Mouse (Mus musculus): ENCODE data around the gene 2210017I01Rik.

2210017I01Rik gene

DNA sequence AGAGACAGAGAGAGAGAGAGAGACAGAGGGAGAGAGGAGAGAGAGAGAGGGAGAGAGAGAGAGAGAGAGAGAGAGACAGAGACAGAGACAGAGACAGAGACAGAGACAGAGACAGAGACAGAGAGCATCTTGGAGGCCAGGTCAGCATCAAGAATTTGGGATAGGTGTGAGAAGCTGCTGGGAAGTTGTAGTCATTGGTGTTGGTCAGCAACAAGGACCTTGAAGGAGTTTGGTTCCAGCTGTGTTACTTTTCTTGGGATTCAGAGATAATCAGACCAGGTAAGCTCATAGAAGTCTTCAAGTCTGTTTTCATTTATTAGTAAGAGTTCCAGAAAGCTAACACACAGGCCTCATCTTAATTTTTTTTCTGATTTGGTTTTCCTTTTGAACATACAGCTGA is at the start of gene 2210017I01Rik:
2210017I01Rik (minus strand) TSS at position 101 of the 400 bp plus-strand sequence.
- DNase-seq (ENCODE audit: low spot score) = no peak

DNA sequence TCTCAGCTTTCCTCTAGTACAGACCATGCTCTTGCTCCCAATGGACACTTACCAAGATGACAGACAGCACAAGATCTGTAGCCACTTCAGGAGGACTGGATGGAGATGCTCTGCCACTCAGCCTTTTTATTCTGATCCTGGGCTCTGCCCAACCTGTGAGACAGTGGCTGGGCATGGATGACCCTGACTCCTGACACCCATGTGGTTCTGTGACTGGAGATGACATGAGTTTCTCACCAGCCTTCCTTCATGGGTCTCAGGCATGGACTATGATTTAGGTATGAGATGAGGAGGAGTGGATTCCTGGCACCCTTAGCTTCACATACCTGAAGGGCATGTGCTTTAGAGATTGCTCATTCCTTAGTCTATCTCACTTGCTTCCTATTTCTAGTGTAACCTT is 49.5 kb upstream of the 2210017I01Rik start, which contains the start of gene Lce1b:
Lce1b (minus strand) TSS at position 101 of the 400 bp plus-strand sequence.
- no peak for DNase-seq (ENCODE audit: low spot score)

GRCm38 (mm10) chr3:92648207-92648606 is 40.9 kb upstream of the 2210017I01Rik start, which contains the start of gene Lce1a1:
TSS of gene Lce1a1 (minus strand) at chr3:92648307.
- DNase-seq (ENCODE audit: low spot score) = no peak

DNA sequence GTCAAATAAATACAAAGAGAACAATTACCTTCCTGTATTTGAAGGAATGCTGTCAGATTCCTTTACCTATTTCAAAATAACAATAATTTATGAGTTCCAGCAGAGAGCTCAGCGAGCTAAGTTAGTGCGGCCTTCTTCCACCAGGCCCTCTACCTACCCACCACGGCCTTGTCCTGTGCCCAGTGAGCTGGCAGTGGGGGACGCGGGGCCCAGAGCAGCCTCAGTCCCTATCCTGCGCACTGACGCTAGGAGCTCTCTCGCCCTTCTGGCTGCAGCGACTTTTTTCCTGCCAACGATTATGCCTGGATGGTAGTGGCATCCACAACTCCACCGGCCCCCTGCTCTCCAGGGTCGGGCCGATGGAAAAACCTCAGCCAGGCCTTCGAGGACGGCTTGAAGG is 32.6 kb upstream of the 2210017I01Rik start:
- DNase-seq (ENCODE audit: low spot score) = no peak

DNA sequence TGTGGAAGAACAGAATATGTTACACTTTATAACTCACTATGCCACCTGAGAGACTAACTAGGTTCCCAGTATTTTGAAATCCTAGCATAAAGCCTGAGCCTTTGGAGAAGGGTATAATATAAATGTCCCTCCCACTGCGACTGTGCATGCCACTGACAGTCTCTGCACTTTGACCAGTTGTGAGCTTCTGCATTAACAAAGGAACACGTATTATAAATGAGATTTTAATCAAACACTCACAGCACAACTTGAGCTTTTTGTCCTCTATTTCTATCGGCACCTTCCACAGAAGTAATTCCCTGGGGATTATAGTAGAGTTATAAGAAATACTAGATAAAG is 31.3 kb upstream of the 2210017I01Rik start:
- no peak for DNase-seq (ENCODE audit: low spot score)

DNA sequence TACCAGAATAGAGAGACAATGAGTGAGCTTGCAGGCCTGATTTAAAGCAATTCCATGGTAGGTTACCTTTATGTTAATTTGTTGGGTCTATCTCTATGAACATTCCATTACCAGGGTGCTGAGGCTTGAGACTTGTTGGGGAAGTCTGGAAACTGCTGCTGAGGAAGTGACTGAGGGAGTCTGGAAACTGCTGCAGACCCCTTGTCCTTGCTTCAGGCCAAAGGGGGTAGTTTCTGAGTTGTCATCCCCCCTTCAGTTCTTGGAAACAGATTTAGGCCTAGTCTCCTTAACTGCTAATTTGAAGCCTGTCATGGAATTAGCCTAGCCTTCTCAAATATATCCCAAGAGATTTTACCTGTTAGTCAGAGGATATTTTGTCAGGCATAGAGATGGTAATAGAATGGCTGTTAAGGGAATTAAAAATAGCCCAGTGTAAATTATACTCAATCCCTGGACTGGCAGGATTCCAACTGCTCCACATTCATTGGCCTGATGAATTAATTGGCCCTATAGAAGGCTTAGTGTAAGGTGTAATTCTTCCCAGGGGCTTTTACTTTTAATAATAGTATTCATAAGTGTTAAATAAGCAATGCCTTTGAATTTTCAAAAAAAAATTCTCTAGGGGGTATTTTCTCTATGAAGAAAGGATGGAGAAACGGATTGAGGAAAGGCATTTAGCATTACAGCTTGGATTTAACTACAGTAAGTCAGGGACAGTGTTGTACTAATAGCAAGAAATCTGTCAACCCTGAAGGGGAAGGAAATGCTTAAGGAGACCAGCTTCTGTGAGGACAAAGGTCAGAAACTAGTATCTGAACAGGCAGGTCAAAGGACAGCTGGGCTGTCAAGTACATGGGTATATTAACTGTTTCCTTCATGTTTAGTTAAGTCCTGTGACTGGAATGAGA is 30.7 kb upstream of the 2210017I01Rik start:
- DNase-seq (ENCODE audit: low spot score) = peak; percentile 1

- DNase-seq (ENCODE audit: low spot score) = no peak
These were observed 14.3 kb upstream of the 2210017I01Rik start, which contains the start of gene Lce6a for GRCm38 (mm10) chr3:92621560-92621959. TSS of gene Lce6a (minus strand) at chr3:92621660.

- DNase-seq (ENCODE audit: low spot score) = no peak
These were observed 2.5 kb upstream of the 2210017I01Rik start for GRCm38 (mm10) chr3:92609804-92610203.

GRCm38 (mm10) chr3:92602169-92602568 is 5.1 kb downstream of the 2210017I01Rik start:
- peak; percentile 66 for DNase-seq (ENCODE audit: low spot score)

DNA sequence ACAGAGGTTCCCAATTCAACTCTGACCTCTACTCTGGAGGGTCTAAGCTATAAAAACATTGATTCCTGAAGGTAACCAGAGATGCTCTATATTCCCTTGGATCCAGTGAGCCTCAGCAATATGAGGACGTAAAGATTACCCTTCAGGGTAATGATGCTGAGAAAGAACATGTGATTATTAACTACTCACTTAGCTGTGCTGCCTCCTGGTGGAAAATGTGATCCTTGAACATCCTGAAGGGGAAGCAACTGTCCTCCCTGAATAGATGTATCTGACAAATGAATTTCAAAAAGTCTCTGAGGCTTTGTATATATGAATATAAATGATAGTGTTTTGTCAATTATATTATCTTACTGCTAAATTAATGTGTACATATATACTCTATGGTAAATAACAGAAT is 6.8 kb downstream of the 2210017I01Rik start:
- DNase-seq (ENCODE audit: low spot score) = no peak

GRCm38 (mm10) chr3:92599973-92600372 is 7.3 kb downstream of the 2210017I01Rik start:
- no peak for DNase-seq (ENCODE audit: low spot score)

DNA sequence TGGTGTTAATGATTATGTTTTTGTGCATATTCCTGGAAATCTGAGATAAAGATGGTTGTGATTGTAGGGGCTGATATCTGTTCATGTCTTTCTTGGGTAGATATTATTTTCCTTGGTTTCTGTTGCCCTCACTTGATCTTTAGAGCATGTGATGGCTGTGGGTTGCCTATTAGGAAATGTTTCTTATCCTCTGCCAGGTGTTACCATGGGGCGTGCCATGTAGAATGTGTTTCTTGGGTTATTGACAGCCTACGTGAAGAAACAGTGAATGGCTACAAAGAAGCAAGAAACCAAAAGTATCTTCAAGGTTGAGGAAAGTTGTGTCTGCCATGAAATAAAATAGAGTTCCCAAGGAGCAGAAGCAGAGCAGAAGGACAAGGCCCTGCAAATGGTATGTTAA is 8.9 kb downstream of the 2210017I01Rik start:
- DNase-seq (ENCODE audit: low spot score) = no peak

DNA sequence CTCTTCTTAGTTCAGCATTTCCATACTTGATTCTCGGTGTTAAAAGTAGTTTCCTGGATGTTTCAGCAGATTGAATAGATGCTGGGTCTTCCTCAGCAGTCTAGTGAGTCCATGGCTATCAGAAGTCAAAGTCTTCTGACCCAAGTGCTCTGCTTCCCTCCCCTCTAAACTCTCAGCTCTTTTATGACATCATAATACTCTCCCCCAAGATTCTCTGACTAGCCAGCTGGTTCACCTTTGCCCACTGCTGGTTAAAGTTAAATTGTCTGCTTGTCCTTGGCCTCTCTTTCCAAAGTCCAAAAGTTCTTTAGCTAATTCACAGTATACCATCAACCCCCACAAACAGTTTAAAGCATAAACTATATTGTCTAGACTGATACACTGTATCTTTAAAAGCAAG is 18.4 kb downstream of the 2210017I01Rik start, which contains the start of gene Smcp:
Smcp (minus strand) TSS at position 140 of the 400 bp plus-strand sequence.
- no peak for DNase-seq (ENCODE audit: low spot score)

DNA sequence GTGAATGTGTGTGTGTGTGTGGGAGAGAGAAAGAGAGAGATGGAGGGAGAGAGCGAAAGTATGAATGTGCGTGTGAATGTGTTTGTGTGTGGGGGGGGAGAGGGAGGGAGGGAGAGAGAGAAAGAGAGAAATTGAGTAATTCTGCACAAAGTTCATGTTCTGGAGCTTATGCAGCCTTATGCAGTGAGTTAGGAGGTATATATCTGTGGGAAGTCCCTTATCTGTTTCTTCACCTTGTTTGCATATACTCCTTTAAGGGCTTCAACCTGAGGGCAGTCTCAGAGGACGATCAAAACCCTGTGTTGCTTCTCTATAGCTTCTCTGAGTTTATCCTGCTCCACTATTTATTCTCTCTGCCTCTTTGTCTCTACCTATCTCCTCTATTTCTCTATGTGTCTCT is 20.1 kb downstream of the 2210017I01Rik start:
- no peak for DNase-seq (ENCODE audit: low spot score)

DNA sequence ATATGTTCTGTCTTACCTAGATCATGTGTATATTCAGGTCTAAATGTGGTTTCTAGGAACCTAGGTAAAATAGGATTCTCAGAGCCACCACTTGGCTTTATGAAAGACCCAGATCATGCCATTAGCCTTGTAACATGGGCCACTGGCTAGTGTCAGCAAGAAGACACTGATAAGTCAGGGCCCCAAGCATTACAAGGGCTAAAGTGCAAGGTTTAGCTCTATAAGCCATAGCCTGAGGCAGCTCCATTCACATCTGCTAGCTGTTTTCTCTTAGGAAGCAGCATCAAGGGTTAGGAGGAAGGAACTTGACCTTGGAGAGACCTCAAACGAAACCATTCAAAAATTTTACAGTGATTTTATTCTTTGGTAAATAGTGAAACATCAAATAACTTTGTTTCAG is 22.2 kb downstream of the 2210017I01Rik start:
- DNase-seq (ENCODE audit: low spot score) = no peak

DNA sequence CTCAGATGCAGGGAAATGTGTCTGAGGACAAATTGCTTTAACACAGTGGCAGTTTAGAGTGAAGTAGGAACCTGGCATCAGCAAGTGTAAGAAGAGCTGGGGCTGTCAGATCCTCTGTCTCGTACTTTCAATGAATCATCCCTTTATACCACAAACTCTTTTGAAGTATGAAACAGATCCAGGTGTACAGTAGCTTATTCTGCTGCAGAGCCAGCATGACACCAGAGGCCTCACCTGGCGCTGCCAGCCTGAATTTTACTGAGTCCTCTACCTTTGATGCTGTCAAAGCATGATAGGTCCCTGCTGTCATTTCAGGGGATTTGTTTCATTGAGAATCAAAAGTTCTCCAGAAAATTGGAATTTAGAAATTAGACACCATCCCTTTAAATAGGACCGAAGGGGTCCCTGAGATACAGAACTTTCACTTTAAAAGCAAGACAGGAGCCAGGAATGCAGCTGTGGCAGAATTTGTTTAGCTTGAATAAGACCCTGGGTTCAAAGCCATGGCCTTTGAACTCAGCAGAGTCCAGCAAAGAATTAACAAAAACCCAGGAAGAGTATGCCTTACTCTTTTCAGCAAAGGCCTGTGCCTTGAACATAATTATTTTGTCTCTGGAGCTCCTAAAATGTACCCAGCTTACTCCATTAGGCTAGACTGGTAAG is 24.0 kb downstream of the 2210017I01Rik start:
- DNase-seq (ENCODE audit: low spot score) = no peak

DNA sequence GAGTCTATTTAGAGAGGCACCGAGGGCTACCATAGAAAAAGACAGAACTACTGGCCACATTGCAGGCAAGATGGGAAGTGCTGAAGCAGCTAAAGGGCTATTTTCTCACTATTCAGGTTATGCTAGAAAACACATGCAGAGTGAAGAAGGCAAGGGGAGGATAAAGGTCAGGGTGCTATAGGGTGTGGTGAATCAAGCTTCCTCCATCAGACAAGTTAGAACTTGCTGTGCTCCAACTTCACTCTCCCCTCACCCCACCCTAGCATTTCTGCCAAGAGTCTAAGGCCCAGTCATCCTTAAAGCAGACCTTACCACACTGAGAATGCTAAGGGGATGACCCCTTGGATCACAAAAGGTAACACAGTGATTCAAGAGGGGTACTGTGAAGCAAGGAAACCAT is 27.8 kb downstream of the 2210017I01Rik start:
- DNase-seq (ENCODE audit: low spot score) = no peak

DNA sequence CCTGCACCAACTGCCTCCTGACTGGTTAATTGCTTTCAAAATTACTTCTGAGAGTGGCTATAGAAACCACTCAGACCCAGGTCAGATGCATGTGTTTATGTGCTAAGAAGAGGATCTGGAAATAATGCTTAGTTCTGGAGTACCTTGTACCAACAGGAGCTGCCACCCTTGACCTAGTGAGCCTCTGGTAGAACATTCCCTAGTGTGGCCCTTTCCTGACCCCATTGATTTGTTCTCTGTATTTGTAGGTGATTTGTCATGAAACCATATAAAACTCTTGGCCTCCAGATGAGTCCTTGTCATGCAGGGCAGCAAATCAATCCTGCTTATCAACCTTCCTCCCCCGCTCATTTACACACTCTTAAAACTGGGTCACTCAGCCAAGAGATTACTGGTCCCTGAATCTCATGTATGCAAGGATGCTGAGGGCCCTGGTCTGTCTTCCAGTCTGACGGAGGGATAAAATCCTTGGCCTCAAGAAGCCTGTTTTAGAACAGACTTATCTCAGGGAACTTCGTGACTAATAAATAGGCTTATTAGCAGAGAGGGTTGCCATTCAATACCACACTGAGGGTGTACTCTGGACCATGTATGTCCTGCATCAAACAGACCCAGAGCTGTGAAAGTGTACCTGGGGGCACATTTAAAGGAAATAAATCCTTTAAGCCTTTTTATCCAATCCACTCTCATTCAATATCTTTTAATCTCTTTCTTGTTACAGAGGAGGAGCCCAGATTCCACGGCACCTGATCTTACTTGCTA is 28.5 kb downstream of the 2210017I01Rik start:
- DNase-seq (ENCODE audit: low spot score) = no peak

DNA sequence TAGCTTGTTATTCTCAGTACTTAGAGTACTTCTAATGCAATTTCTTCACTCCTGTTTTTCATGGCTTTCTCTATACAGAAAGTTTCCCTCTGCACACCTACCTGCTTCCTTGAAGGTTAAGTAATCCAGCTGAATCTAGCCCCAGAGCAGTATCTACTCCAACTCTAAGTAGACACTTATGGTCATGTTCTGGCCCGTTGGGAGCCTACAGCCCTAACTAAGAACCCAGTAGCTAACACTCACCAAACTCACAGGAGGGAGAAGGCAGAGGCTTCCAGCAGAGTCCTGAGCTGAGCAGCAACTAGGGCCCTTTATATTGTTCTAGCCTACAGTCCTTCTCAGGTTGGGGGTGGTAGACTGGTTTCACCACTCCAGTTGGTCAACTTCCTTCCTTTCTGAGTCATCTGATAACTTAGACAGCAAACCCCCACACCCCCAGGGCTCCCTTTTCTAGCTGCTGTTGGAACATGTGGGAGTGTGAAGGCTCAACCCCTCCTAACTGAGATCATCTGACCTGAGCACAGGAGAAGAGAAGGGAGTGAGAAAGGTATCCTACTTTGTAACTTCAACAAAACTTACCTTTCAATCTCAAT is 33.7 kb downstream of the 2210017I01Rik start, which contains the start of gene Ivl:
Ivl (minus strand) TSS at position 287 of the 593 bp plus-strand sequence.
- DNase-seq (ENCODE audit: low spot score) = no peak

DNA sequence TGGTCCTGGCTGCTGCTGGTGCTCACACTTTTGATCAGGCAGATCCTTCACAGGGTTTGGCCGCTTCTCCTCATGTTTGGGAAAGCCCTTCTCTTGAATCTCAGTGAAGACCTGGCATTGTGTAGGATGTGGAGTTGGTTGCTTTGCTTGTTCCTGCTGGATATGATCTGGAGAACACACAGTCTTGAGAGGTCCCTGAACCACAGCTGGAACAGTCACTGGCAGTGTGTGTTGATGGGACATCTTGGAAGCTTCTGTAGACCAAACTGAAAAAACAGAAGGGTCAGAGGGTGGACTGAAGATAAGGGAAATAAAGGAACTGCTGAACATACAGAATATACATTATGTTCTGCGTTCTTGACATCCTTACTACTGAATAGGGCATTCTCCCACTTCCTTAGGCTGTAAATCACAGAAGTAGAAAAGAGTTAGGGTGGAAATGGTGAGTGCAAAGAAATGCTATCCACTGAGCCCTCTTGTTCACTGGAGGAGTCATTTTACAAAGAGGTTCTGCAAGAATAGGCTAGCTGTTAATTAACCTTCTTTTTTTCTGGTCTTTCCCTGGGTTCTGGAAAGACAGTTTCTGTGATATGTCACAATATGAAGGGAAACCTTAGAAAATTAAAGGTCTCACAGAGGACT is 34.7 kb downstream of the 2210017I01Rik start:
- no peak for DNase-seq (ENCODE audit: low spot score)

DNA sequence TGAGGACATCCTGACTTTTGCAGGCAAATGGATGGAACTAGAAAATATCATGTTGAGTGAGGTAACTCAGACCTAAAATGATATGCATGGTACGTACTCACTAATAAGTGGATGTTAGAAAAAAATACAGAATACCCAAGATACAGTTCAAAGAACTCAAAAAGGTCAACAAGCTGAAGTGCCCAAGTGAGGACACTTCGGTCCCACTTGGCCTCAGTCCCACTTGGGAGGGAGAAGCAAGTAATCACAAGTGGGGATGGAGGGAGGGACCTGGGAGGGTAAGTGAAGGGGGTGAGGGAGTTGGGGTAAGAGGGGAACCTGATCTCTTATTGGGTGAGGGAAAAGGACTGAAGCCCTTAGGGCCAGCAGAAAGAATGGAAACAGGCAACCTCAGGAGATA is 38.5 kb downstream of the 2210017I01Rik start:
- DNase-seq (ENCODE audit: low spot score) = no peak

All from embryo, embryonic 10.5 days (tissue).